Mouse (Mus musculus): Measurements from ENCODE around the gene Kansl1. TPM values are rescaled to one million over a fixed set of nuclear protein-coding genes. Genes with fewer than 3 reads are reported as not detected.

Kansl1 gene
- polyA plus RNA-seq, 1 experiment = 81.7 TPM

- Histone ChIP-seq H3K27ac (ENCODE audit: insufficient read depth, low read length) (no peak overlapping the region), H3K9ac (ENCODE audit: low read depth, poor library complexity, severe bottlenecking) (no peak overlapping the region), H3K36me3 (ENCODE audit: control insufficient read depth, insufficient read depth, low read length, poor library complexity, severe bottlenecking) (peaks cover 58% of the 10 kb centered on the region), H3K4me1 (ENCODE audit: control insufficient read depth, insufficient read depth, low read length) (no peaks in the 10 kb centered on the region), H3K27me3 (ENCODE audit: control insufficient read depth, insufficient read depth, low read length, poor library complexity, severe bottlenecking) (no peaks in the 10 kb centered on the region), H3K9me3 (replicated peaks; ENCODE audit: control insufficient read depth, insufficient read depth, low read length, poor library complexity, severe bottlenecking) (no peaks in the 10 kb centered on the region), H3K4me3 (ENCODE audit: low read depth, low read length) (no peak overlapping the region)
- TF ChIP-seq EP300 (IDR thresholded peaks at IDR 0.05; ENCODE audit: insufficient read depth, low read depth, low read length) = no peak
- no peak for TF ChIP-seq CTCF (IDR thresholded peaks at IDR 0.05; ENCODE audit: low read depth, low read length)
- TF ChIP-seq POLR2A (IDR thresholded peaks at IDR 0.05; ENCODE audit: insufficient read depth, low read length) = no peak
These were observed 133.7 kb downstream of the Kansl1 start for GRCm38 (mm10) chr11:104334946-104335345.

- Histone ChIP-seq H3K4me3 (ENCODE audit: low read depth, low read length) (no peak overlapping the region), H3K9ac (ENCODE audit: low read depth, poor library complexity, severe bottlenecking) (no peak overlapping the region), H3K27me3 (ENCODE audit: control insufficient read depth, insufficient read depth, low read length, poor library complexity, severe bottlenecking) (no peaks in the 10 kb centered on the region), H3K27ac (ENCODE audit: insufficient read depth, low read length) (no peak overlapping the region), H3K4me1 (ENCODE audit: control insufficient read depth, insufficient read depth, low read length) (no peaks in the 10 kb centered on the region), H3K36me3 (ENCODE audit: control insufficient read depth, insufficient read depth, low read length, poor library complexity, severe bottlenecking) (peaks cover 51% of the 10 kb centered on the region), H3K9me3 (replicated peaks; ENCODE audit: control insufficient read depth, insufficient read depth, low read length, poor library complexity, severe bottlenecking) (no peaks in the 10 kb centered on the region)
- no peak for TF ChIP-seq POLR2A (IDR thresholded peaks at IDR 0.05; ENCODE audit: insufficient read depth, low read length)
These were observed 134.5 kb downstream of the Kansl1 start for GRCm38 (mm10) chr11:104334115-104334514.

- peaks cover 33% of the 10 kb centered on the region for H3K36me3 ChIP-seq (ENCODE audit: control insufficient read depth, insufficient read depth, low read length, poor library complexity, severe bottlenecking)
- H3K4me3 ChIP-seq (ENCODE audit: low read depth, low read length) = no peak overlapping the region
- H3K4me1 ChIP-seq (ENCODE audit: control insufficient read depth, insufficient read depth, low read length) = no peaks in the 10 kb centered on the region
- no peak overlapping the region for H3K9ac ChIP-seq (ENCODE audit: low read depth, poor library complexity, severe bottlenecking)
- no peaks in the 10 kb centered on the region for H3K9me3 ChIP-seq (replicated peaks; ENCODE audit: control insufficient read depth, insufficient read depth, low read length, poor library complexity, severe bottlenecking)
- H3K27me3 ChIP-seq (ENCODE audit: control insufficient read depth, insufficient read depth, low read length, poor library complexity, severe bottlenecking) = no peaks in the 10 kb centered on the region
- TF ChIP-seq EP300 (IDR thresholded peaks at IDR 0.05; ENCODE audit: insufficient read depth, low read depth, low read length) (no peak), POLR2A (IDR thresholded peaks at IDR 0.05; ENCODE audit: insufficient read depth, low read length) (no peak), CTCF (IDR thresholded peaks at IDR 0.05; ENCODE audit: low read depth, low read length) (no peak)
- H3K27ac ChIP-seq (ENCODE audit: insufficient read depth, low read length) = no peak overlapping the region
These were observed 136.6 kb downstream of the Kansl1 start for GRCm38 (mm10) chr11:104332105-104332504.

- Histone ChIP-seq H3K27ac (ENCODE audit: insufficient read depth, low read length) (no peak overlapping the region), H3K27me3 (ENCODE audit: control insufficient read depth, insufficient read depth, low read length, poor library complexity, severe bottlenecking) (no peaks in the 10 kb centered on the region), H3K9ac (ENCODE audit: low read depth, poor library complexity, severe bottlenecking) (no peak overlapping the region), H3K4me1 (ENCODE audit: control insufficient read depth, insufficient read depth, low read length) (no peaks in the 10 kb centered on the region), H3K9me3 (replicated peaks; ENCODE audit: control insufficient read depth, insufficient read depth, low read length, poor library complexity, severe bottlenecking) (0 out of 2 replicates have a peak, but pooled peaks cover under 1% of the 10 kb centered on the region), H3K36me3 (ENCODE audit: control insufficient read depth, insufficient read depth, low read length, poor library complexity, severe bottlenecking) (peaks cover 27% of the 10 kb centered on the region), H3K4me3 (ENCODE audit: low read depth, low read length) (no peak overlapping the region)
- TF ChIP-seq POLR2A (IDR thresholded peaks at IDR 0.05; ENCODE audit: insufficient read depth, low read length) = no peak
- no peak for TF ChIP-seq EP300 (IDR thresholded peaks at IDR 0.05; ENCODE audit: insufficient read depth, low read depth, low read length)
- TF ChIP-seq CTCF (IDR thresholded peaks at IDR 0.05; ENCODE audit: low read depth, low read length) = no peak
These were observed 137.5 kb downstream of the Kansl1 start for GRCm38 (mm10) chr11:104331208-104331607.

- Histone ChIP-seq H3K4me1 (ENCODE audit: control insufficient read depth, insufficient read depth, low read length) (no peaks in the 10 kb centered on the region), H3K36me3 (ENCODE audit: control insufficient read depth, insufficient read depth, low read length, poor library complexity, severe bottlenecking) (peaks cover 17% of the 10 kb centered on the region), H3K27me3 (ENCODE audit: control insufficient read depth, insufficient read depth, low read length, poor library complexity, severe bottlenecking) (no peaks in the 10 kb centered on the region), H3K9ac (ENCODE audit: low read depth, poor library complexity, severe bottlenecking) (no peak overlapping the region), H3K4me3 (ENCODE audit: low read depth, low read length) (no peak overlapping the region), H3K9me3 (replicated peaks; ENCODE audit: control insufficient read depth, insufficient read depth, low read length, poor library complexity, severe bottlenecking) (0 out of 2 replicates have a peak, but pooled peaks cover 3% of the 10 kb centered on the region), H3K27ac (ENCODE audit: insufficient read depth, low read length) (no peak overlapping the region)
- no peak for TF ChIP-seq POLR2A (IDR thresholded peaks at IDR 0.05; ENCODE audit: insufficient read depth, low read length)
- TF ChIP-seq EP300 (IDR thresholded peaks at IDR 0.05; ENCODE audit: insufficient read depth, low read depth, low read length) = no peak
- no peak for TF ChIP-seq CTCF (IDR thresholded peaks at IDR 0.05; ENCODE audit: low read depth, low read length)
These were observed 138.5 kb downstream of the Kansl1 start for GRCm38 (mm10) chr11:104330151-104330550.

- no peaks in the 10 kb centered on the region for H3K4me1 ChIP-seq (ENCODE audit: control insufficient read depth, insufficient read depth, low read length)
- no peaks in the 10 kb centered on the region for H3K27me3 ChIP-seq (ENCODE audit: control insufficient read depth, insufficient read depth, low read length, poor library complexity, severe bottlenecking)
- H3K9me3 ChIP-seq (replicated peaks; ENCODE audit: control insufficient read depth, insufficient read depth, low read length, poor library complexity, severe bottlenecking) = 0 out of 2 replicates have a peak, but pooled peaks cover 3% of the 10 kb centered on the region
- TF ChIP-seq POLR2A (IDR thresholded peaks at IDR 0.05; ENCODE audit: insufficient read depth, low read length) (no peak), EP300 (IDR thresholded peaks at IDR 0.05; ENCODE audit: insufficient read depth, low read depth, low read length) (no peak), CTCF (IDR thresholded peaks at IDR 0.05; ENCODE audit: low read depth, low read length) (no peak)
- no peak overlapping the region for H3K27ac ChIP-seq (ENCODE audit: insufficient read depth, low read length)
- H3K4me3 ChIP-seq (ENCODE audit: low read depth, low read length) = no peak overlapping the region
- H3K9ac ChIP-seq (ENCODE audit: low read depth, poor library complexity, severe bottlenecking) = no peak overlapping the region
- H3K36me3 ChIP-seq (ENCODE audit: control insufficient read depth, insufficient read depth, low read length, poor library complexity, severe bottlenecking) = peaks cover 9% of the 10 kb centered on the region
These were observed 139.3 kb downstream of the Kansl1 start for GRCm38 (mm10) chr11:104329185-104329926.

All from ES-Bruce4 (cell line).